Mouse (Mus musculus) CH12.LX (cell line): ENCODE data around the gene Nav3. TPM values are rescaled to one million over a fixed set of nuclear protein-coding genes. Genes with fewer than 3 reads are reported as not detected.

ENCODE experiments used
- DNase-seq: peaks from one replicate; pipeline ENCODE4 v3.0.0-alpha.2; 2013; ENCODE audit errors: extremely low read depth
- H3K27ac ChIP-seq: 2 replicates; pipeline ENCODE4 v1.5.1; 2012; ENCODE audit warnings: low read depth, mild to moderate bottlenecking, control low read depth, moderate library complexity; ENCODE audit not compliant: insufficient read depth
- H3K27me3 ChIP-seq: replicated peaks from 2 replicates; pipeline ENCODE3; 2012; ENCODE audit warnings: inconsistent platforms
- H3K36me3 ChIP-seq, 2 experiments: replicated peaks in 1 of 2; 2 replicates each; pipeline versions ENCODE3 to v1.6.1; 2012; ENCODE audit warnings: inconsistent platforms in 1 of 2, low read length in 1 of 2, mild to moderate bottlenecking in 1 of 2, mixed read lengths in 1 of 2, moderate library complexity in 1 of 2; ENCODE audit not compliant: control insufficient read depth in 1 of 2, insufficient read depth in 1 of 2
- H3K4me1 ChIP-seq, 2 experiments: 2 replicates each; pipeline ENCODE4 v1.6.1; 2012; ENCODE audit warnings: inconsistent platforms in 1 of 2, moderate library complexity in 1 of 2; ENCODE audit not compliant: insufficient read depth in 2 of 2, control insufficient read depth in 1 of 2
- H3K4me2 ChIP-seq: 2 replicates; pipeline ENCODE4 v1.6.1; 2012; ENCODE audit warnings: low read depth, mild to moderate bottlenecking, control low read depth; ENCODE audit not compliant: poor library complexity, insufficient read depth, severe bottlenecking
- H3K4me3 ChIP-seq, 3 experiments: fragments of 150-350 bp in 1 of 3; sonication (generic) in 1 of 3; replicated peaks in 1 of 3; 2 replicates each; pipeline versions ENCODE3 to v1.5.1; 2011 to 2012; ENCODE audit warnings: low read depth in 2 of 3, low read length in 2 of 3, mild to moderate bottlenecking in 2 of 3, moderate library complexity in 2 of 3, control low read depth in 1 of 3, improper control_type of control experiment in 1 of 3, inconsistent platforms in 1 of 3, mixed read lengths in 1 of 3; ENCODE audit not compliant: poor library complexity in 1 of 3
- H3K79me2 ChIP-seq: replicated peaks from 2 replicates; pipeline ENCODE4 v1.6.1; 2012; ENCODE audit warnings: mild to moderate bottlenecking, moderate library complexity; ENCODE audit not compliant: control insufficient read depth, poor library complexity, insufficient read depth, severe bottlenecking; ENCODE audit errors: extremely low read depth
- H3K9ac ChIP-seq: 2 replicates; pipeline ENCODE4 v1.6.1; 2012; ENCODE audit warnings: low read depth, mild to moderate bottlenecking, control low read depth, moderate library complexity; ENCODE audit not compliant: insufficient read depth
- H3K9me3 ChIP-seq: replicated peaks from 2 replicates; pipeline ENCODE3; 2012; ENCODE audit warnings: low read length, inconsistent platforms, mixed read lengths
- BHLHE40 ChIP-seq: IDR thresholded peaks from 2 replicates; pipeline ENCODE4 v1.6.1; 2011; ENCODE audit warnings: mild to moderate bottlenecking, low read depth, low read length, improper control_type of control experiment
- CHD1 ChIP-seq: IDR thresholded peaks from 2 replicates; pipeline ENCODE4 v1.6.1; 2012; ENCODE audit warnings: low read depth, low read length, improper control_type of control experiment, inconsistent platforms
- CTCF ChIP-seq, 2 experiments: IDR thresholded peaks in 1 of 2; conservative IDR thresholded peaks in 1 of 2; 2 replicates each; pipeline ENCODE4 v1.5.1; 2011 to 2012; ENCODE audit warnings: low read depth in 2 of 2, low read length in 2 of 2, improper control_type of control experiment in 1 of 2, inconsistent platforms in 1 of 2, mild to moderate bottlenecking in 1 of 2, moderate library complexity in 1 of 2
- E2F4 ChIP-seq: IDR thresholded peaks from 2 replicates; pipeline ENCODE4 v1.6.1; 2011; ENCODE audit warnings: low read depth, low read length, improper control_type of control experiment; ENCODE audit not compliant: insufficient replicate concordance
- ELF1 ChIP-seq: IDR thresholded peaks from 2 replicates; pipeline ENCODE4 v1.6.1; 2014; ENCODE audit warnings: low read depth, mild to moderate bottlenecking, inconsistent platforms, low read length, improper control_type of control experiment
- EP300 ChIP-seq: IDR thresholded peaks from 2 replicates; pipeline ENCODE4 v1.6.1; 2011; ENCODE audit warnings: low read length, improper control_type of control experiment
- GABPA ChIP-seq: IDR thresholded peaks from 2 replicates; pipeline ENCODE4 v1.6.1; 2012; ENCODE audit warnings: low read depth, low read length, improper control_type of control experiment, inconsistent platforms; ENCODE audit not compliant: insufficient replicate concordance
- HCFC1 ChIP-seq: IDR thresholded peaks from 2 replicates; pipeline ENCODE4 v1.6.1; 2012; ENCODE audit warnings: low read depth, mild to moderate bottlenecking, inconsistent platforms, low read length, improper control_type of control experiment
- JUN ChIP-seq: IDR thresholded peaks from 2 replicates; pipeline ENCODE4 v1.6.1; 2011; ENCODE audit warnings: low read depth, mild to moderate bottlenecking, low read length, improper control_type of control experiment, moderate library complexity; ENCODE audit not compliant: insufficient read depth
- JUND ChIP-seq: conservative IDR thresholded peaks from 2 replicates; pipeline ENCODE4 v1.6.1; 2011; ENCODE audit warnings: low read depth, low read length, improper control_type of control experiment
- KAT2A ChIP-seq: IDR thresholded peaks from 2 replicates; pipeline ENCODE4 v1.6.1; 2012; ENCODE audit warnings: low read length, improper control_type of control experiment, inconsistent platforms; ENCODE audit not compliant: insufficient replicate concordance
- MAFK ChIP-seq: IDR thresholded peaks from 2 replicates; pipeline ENCODE4 v1.6.1; 2011; ENCODE audit warnings: low read length, improper control_type of control experiment; ENCODE audit not compliant: insufficient replicate concordance
- MAX ChIP-seq: IDR thresholded peaks from 2 replicates; pipeline ENCODE4 v1.6.1; 2011; ENCODE audit warnings: low read length, improper control_type of control experiment
- MEF2A ChIP-seq: IDR thresholded peaks from 2 replicates; pipeline ENCODE4 v1.6.1; 2014; ENCODE audit warnings: low read depth, mild to moderate bottlenecking, inconsistent platforms, low read length, improper control_type of control experiment, borderline replicate concordance
- MXI1 ChIP-seq: IDR thresholded peaks from 2 replicates; pipeline ENCODE4 v1.6.1; 2011; ENCODE audit warnings: mild to moderate bottlenecking, low read depth, low read length, improper control_type of control experiment
- NELFE ChIP-seq: IDR thresholded peaks from 2 replicates; pipeline ENCODE4 v1.6.1; 2011; ENCODE audit warnings: low read depth, low read length, improper control_type of control experiment
- NRF1 ChIP-seq: IDR thresholded peaks from 2 replicates; pipeline ENCODE4 v1.6.1; 2014; ENCODE audit warnings: low read depth, mild to moderate bottlenecking, inconsistent platforms, low read length, improper control_type of control experiment, moderate library complexity
- PAX5 ChIP-seq: IDR thresholded peaks from 2 replicates; pipeline ENCODE4 v1.6.1; 2012; ENCODE audit warnings: low read length, inconsistent platforms, mixed read lengths
- POLR2A ChIP-seq: IDR thresholded peaks from 2 replicates; pipeline ENCODE4 v1.6.1; 2011; ENCODE audit warnings: low read depth, mild to moderate bottlenecking, improper control_type of control experiment, low read length
- RAD21 ChIP-seq: IDR thresholded peaks from 2 replicates; pipeline ENCODE4 v1.6.1; 2011; ENCODE audit warnings: low read depth, mild to moderate bottlenecking, low read length, improper control_type of control experiment, moderate library complexity
- SMC3 ChIP-seq: IDR thresholded peaks from 2 replicates; pipeline ENCODE4 v1.6.1; 2011; ENCODE audit warnings: low read depth, low read length, improper control_type of control experiment
- TCF12 ChIP-seq: IDR thresholded peaks from 2 replicates; pipeline ENCODE4 v1.6.1; 2014; ENCODE audit warnings: low read depth, mild to moderate bottlenecking, inconsistent platforms, low read length, improper control_type of control experiment
- UBTF ChIP-seq: IDR thresholded peaks from 2 replicates; pipeline ENCODE4 v1.6.1; 2012; ENCODE audit warnings: low read depth, mild to moderate bottlenecking, inconsistent platforms, low read length, improper control_type of control experiment, moderate library complexity
- USF1 ChIP-seq: IDR thresholded peaks from 2 replicates; pipeline ENCODE4 v1.6.1; 2014; ENCODE audit warnings: low read depth, mild to moderate bottlenecking, inconsistent platforms, low read length, improper control_type of control experiment
- USF2 ChIP-seq: conservative IDR thresholded peaks from 2 replicates; pipeline ENCODE4 v1.6.1; 2011; ENCODE audit warnings: low read depth, low read length, improper control_type of control experiment
- ZC3H11A ChIP-seq: IDR thresholded peaks from 2 replicates; pipeline ENCODE4 v1.6.1; 2012; ENCODE audit warnings: low read depth, mild to moderate bottlenecking, inconsistent platforms, low read length, improper control_type of control experiment
- ZKSCAN1 ChIP-seq: IDR thresholded peaks from 2 replicates; pipeline ENCODE4 v1.6.1; 2012; ENCODE audit warnings: low read depth, inconsistent platforms, low read length, improper control_type of control experiment, borderline replicate concordance
- ZMIZ1 ChIP-seq: IDR thresholded peaks from 2 replicates; pipeline ENCODE4 v1.6.1; 2012; ENCODE audit warnings: low read depth, mild to moderate bottlenecking, inconsistent platforms, low read length, improper control_type of control experiment
- ZNF384 ChIP-seq: IDR thresholded peaks from 2 replicates; pipeline ENCODE4 v1.6.1; 2012; ENCODE audit warnings: low read depth, low read length, improper control_type of control experiment, inconsistent platforms
- dilution Hi-C: fragments of 300-500 bp; cut with MboI; formaldehyde crosslinking; loops from 2 replicates; pipeline ENCODE4 v1.14.3; 2020; ENCODE audit warnings: low sequenced_read_pairs; ENCODE audit not compliant: extremely low pct_unique_long_range_greater_than_20kb, extremely low pct_ligation_motif_present
- in situ Hi-C: fragments of 300-500 bp; cut with MboI; formaldehyde crosslinking; loops from 3 replicates; pipeline ENCODE4 v1.14.3; 2019; ENCODE audit warnings: low sequenced_read_pairs, low pct_ligation_motif_present, low pct_unique_long_range_greater_than_20kb, mixed read lengths
- polyA plus RNA-seq: library from polyadenylated mRNA; unstranded; fragments of >175 nt; gene quantifications from 2 replicates; pipeline ENCODE4 v1.2.1, GENCODE M21; 2012; ENCODE audit warnings: low read depth; ENCODE audit not compliant: insufficient read length
- total RNA-seq, 2 experiments: library from RNA; depleted of rRNA; stranded (reverse); fragments of 300-350 nt in 1 of 2; fragments of >200 nt in 1 of 2; gene quantifications; 2 replicates each; pipeline ENCODE4 v1.2.3; 2012 to 2014

The Nav3 gene
- total and polyA plus RNA-seq, 3 experiments: 0.03 TPM; not detected in 2

DNA sequence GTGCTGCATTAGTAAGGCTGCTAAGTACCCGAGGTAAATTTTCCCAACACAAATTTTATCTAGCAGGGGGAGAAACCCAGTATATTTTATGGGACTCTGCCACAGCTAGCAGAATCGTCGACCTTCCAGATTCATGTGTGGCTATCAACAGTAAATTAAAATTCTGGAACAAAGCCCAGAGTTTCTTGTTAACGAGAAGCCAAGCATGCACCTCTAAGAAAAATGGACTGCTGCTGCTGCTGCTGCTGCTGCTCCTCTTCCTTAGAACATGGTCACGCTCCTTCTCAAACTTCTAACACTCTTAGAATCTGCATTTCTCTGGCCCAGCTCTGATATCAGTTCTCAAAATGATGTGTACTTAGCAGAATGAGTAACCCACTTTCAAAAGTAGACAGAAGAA is 126.4 kb downstream of the Nav3 start:
- in situ Hi-C loops: no loop called here

DNA sequence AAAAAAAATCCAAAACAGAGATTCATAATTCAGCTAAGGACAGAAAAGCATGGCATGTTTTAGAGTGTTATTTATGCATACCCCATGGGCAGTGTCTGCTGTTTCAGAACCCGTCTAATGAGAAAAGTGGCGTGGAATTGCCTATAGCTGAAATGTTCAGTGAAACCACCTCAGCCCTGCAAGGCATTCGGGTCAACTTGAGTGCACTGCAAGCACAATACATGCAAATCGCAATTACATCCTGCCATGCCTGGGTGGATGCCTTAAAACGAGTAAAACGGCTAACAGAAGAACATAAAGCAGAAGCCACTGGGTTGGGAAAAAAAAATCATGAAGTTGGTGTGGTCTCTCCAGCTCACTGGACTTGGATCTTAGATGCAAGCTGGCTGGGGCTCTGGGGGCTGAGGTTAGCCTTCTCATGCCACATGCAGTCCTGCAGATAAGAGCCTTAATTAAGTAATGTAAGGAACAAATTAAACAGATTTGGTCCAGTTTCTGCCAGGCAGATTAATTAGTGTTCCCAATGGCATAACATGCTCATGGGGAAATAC is 133.8 kb downstream of the Nav3 start:
- H3K36me3 ChIP-seq: no peaks in the 10 kb centered on the region
- no peak overlapping the region for H3K4me2 ChIP-seq
- dilution Hi-C loops: no loop called here
- in situ Hi-C loops: no loop called here
- no peaks in the 10 kb centered on the region for H3K27me3 ChIP-seq
- no peak overlapping the region for H3K27ac ChIP-seq
- H3K4me1 ChIP-seq: no peaks in the 10 kb centered on the region
- no peak overlapping the region for H3K4me3 ChIP-seq
- DNase-seq: no peak
- no peaks in the 10 kb centered on the region for H3K79me2 ChIP-seq
- no peak overlapping the region for H3K9ac ChIP-seq
- TF ChIP-seq ZC3H11A (no peak), PAX5 (no peak), USF2 (no peak), JUND (no peak), NRF1 (no peak), ZKSCAN1 (no peak), SMC3 (no peak), CHD1 (no peak), JUN (no peak), ELF1 (no peak), GABPA (no peak), CTCF (conservative IDR thresholded peaks at IDR 0.05 in 1 of 2, IDR thresholded peaks at IDR 0.05 in 1 of 2; ENCODE audit: low read depth in 2 of 2, low read length in 2 of 2) (no peak), MAX (no peak), USF1 (no peak), KAT2A (no peak), MAFK (no peak), ZNF384 (no peak), ZMIZ1 (no peak), EP300 (no peak)
- peaks cover 41% of the 10 kb centered on the region for H3K9me3 ChIP-seq

More for the DNA sequence above, 126.4 kb downstream of the Nav3 start:
- dilution Hi-C loops: no loop called here
- no peaks in the 10 kb centered on the region for H3K79me2 ChIP-seq
- no peaks in the 10 kb centered on the region for H3K36me3 ChIP-seq
- no peak overlapping the region for H3K4me2 ChIP-seq
- H3K4me1 ChIP-seq: no peaks in the 10 kb centered on the region
- H3K27ac ChIP-seq: no peak overlapping the region
- no peak for DNase-seq
- no peaks in the 10 kb centered on the region for H3K27me3 ChIP-seq
- no peak overlapping the region for H3K4me3 ChIP-seq
- TF ChIP-seq ZMIZ1: no peak
- no peak for TF ChIP-seq POLR2A
- TF ChIP-seq NELFE: no peak
- TF ChIP-seq HCFC1: no peak
- TF ChIP-seq UBTF: no peak
- TF ChIP-seq ZNF384: no peak
- TF ChIP-seq CHD1: no peak
- no peak for TF ChIP-seq MEF2A
- no peak for TF ChIP-seq NRF1
- no peak for TF ChIP-seq TCF12
- TF ChIP-seq KAT2A: no peak
- TF ChIP-seq E2F4: no peak
- TF ChIP-seq RAD21: no peak
- TF ChIP-seq USF2: no peak
- no peak for TF ChIP-seq MAX
- TF ChIP-seq MAFK: no peak
- TF ChIP-seq BHLHE40: no peak
- TF ChIP-seq PAX5: no peak
- no peak for TF ChIP-seq MXI1
- TF ChIP-seq, all 38 proteins: peak for 0
- Histone ChIP-seq H3K9ac (no peak overlapping the region), H3K9me3 (peaks cover 45% of the 10 kb centered on the region)
